Mouse (Mus musculus): ENCODE measurements around the gene Ndufab1. TPM values are rescaled to one million over a fixed set of nuclear protein-coding genes. Genes with fewer than 3 reads are reported as not detected.

Gene Ndufab1
- total RNA-seq, 2 experiments from 2014 or later, result 367 to 408 TPM

GRCm38 (mm10) chr7:122074374-122074773 lies 27.3 kb downstream of the Ndufab1 start:
- no peak for DNase-seq (ENCODE audit: low spot score in 2 of 2)

DNA sequence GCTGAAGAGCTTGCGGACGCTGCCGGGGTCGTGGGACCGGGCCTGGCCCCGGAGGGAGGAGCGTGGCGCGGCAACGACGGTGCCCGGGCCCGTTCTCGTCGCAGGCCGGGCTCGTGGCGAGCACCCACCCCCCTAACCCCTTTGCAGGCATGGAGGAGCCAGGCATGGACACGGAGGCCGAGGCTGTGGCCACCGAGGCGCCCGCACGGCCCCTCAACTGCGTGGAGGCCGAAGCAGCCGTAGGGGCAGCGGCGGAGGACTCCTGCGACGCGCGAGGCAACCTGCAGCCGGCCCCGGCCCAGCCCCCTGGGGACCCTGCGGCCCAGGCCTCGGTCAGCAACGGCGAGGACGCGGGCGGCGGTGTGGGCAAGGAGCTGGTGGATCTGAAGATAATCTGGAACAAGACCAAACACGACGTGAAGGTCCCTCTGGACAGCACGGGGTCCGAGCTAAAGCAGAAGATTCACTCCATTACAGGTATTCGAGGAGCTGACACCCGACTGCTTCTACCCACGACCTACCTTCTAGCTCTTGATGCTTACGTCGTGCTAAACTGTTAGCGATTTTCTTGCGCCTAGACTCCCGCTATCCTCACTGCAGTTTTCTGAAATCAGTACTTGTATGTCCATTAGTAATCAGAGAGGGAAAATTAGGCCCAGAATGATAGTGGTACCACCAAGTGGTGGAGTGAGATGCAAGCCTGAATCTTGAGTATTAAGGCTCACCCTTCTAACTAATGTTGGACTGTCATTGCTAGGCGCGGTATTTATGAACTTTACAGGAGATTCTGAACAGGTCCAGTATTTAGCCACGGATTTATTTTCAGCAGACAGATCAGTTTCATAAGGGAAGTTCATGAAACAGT lies 33.9 kb downstream of the Ndufab1 start:
- no peak for DNase-seq (ENCODE audit: low spot score in 2 of 2)

DNA sequence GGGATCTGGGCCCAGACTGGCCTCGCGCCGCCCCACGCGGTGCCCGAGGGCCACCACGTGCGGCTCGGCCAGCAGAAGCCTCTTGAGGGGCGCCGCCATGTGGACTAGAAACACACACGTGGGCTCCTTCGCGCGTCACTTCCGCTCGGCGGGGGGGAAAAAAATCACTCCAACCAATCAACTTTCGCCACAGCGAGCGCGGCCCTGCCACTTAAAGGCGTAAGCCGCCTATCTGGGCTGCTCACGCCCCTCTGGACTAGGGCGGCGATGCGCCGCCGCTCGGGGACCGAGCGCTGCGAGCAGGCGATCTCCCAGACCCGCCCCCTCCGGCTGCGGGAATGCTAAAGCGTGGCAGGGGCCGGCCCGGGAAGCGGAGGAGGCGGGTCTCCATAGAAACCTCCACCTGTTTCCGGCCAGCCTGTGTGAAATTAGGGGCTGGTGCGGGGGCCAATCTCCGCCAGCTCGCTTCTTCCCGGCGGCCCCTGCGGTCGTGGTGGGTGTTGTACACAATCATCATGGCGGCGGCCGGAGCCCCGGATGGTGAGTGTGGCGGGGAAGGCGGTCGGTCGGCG lies 34.7 kb downstream of the Ndufab1 start, which contains the start of the genes Ubfd1 and Ears2:
Ubfd1 (plus strand) TSS at position 231 of the 572 bp plus-strand sequence.
Ears2 (minus strand) TSS at position 319 of the 572 bp plus-strand sequence.
- DNase-seq (ENCODE audit: low spot score in 2 of 2), result peak; percentile 85 to 90

DNA sequence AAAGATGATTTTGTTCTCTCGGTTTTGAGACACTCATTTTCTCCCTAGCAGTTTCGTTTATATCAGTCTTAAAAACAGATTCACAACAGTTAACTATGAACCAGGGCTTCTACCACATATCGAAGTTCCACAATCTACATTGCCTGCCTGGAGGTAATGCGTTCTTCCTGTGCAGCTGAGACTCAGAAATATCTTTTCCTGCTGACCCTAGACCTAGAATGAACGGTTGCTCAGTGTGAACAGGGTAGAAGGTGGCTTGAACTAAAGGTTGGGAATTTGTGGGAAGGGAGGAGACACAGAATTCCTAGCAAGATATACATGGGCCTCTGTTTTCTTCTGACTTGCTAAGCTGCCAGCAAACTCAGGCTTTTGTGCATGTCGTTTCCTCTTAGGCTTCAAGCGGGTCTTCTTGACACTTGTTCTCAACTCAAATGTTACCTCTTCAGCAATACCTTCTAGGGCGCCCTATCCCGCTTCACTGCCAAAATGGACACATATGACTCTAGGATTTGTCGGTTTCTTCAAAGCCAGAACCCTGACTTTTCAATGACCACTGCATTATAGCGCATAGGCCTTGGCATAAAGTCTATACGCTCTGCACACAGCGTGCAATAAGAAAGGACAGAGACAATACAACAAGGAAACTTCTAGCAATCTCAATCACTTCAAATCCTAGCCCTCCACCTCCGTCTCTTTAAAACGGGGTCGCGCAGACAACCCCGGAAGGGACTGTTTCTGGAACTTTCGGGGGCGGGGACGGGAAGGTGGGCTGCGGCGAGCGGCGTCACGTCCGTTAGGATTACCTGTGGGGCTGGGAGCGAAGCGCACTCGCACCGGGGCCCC lies 35.4 kb downstream of the Ndufab1 start:
- DNase-seq (ENCODE audit: low spot score in 2 of 2), result no peak

DNA sequence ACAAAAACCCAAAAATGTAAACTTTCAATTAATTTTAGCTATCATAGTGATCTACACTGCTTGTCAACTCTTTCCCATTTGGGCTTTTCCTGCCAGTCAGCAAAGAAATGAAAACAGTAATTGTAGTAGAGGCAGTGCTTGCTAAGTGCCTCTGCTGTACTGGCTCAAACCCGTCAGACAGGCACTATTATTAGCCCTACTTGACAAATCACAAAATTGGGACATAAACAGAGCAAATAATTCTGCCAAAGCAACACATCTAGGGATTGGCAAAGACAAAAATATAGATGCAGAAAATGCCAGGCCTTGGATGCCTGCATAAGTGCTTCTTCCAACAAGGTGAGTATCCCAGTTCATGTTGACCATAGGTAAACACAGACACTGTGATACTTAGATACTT lies 36.0 kb downstream of the Ndufab1 start:
- DNase-seq (ENCODE audit: low spot score in 2 of 2), result no peak

- DNase-seq (ENCODE audit: low spot score in 2 of 2), result no peak
These were observed 45.1 kb downstream of the Ndufab1 start for GRCm38 (mm10) chr7:122056633-122057032.

- DNase-seq (ENCODE audit: low spot score in 2 of 2), result no peak
These were observed 50.9 kb downstream of the Ndufab1 start for GRCm38 (mm10) chr7:122050834-122051233.

- no peak for DNase-seq (ENCODE audit: low spot score in 2 of 2)
These were observed 53.5 kb downstream of the Ndufab1 start for GRCm38 (mm10) chr7:122048191-122048590.

GRCm38 (mm10) chr7:122046813-122047212 lies 54.9 kb downstream of the Ndufab1 start:
- DNase-seq (ENCODE audit: low spot score in 2 of 2), result no peak

GRCm38 (mm10) chr7:122045711-122046110 lies 56.0 kb downstream of the Ndufab1 start:
- DNase-seq (ENCODE audit: low spot score in 2 of 2), result no peak

GRCm38 (mm10) chr7:122045181-122045634 lies 56.5 kb downstream of the Ndufab1 start:
- DNase-seq (ENCODE audit: low spot score in 2 of 2), result no peak

- no peak for DNase-seq (ENCODE audit: low spot score in 2 of 2)
These were observed 57.6 kb downstream of the Ndufab1 start for GRCm38 (mm10) chr7:122044106-122044505.

Other genes starting within 250 kb of the Ndufab1 start
- gene Scnn1b, start 236.8 kb downstream of the Ndufab1 start, total RNA-seq (2021), result 1 to 10 TPM in 1 of 2 experiments, under 1 TPM in 1; 0.96 to 9.5 TPM
- 10 to 100 TPM; 31.1 to 32.6 TPM for gene Cog7, start 120.2 kb downstream of the Ndufab1 start, total RNA-seq (2021)
- 10 to 100 TPM; 34.2 to 43.2 TPM for gene Gga2, start 80.7 kb downstream of the Ndufab1 start, total RNA-seq (2021)
- 10 to 100 TPM; 51.0 to 53.7 TPM for gene Ubfd1, start 34.7 kb downstream of the Ndufab1 start, total RNA-seq (2021)
- 10 to 100 TPM; 20.5 to 20.8 TPM for gene Ears2, start 34.6 kb downstream of the Ndufab1 start, total RNA-seq (2021)
- gene Palb2, start 31.1 kb upstream of the Ndufab1 start, total RNA-seq (2021), result 1 to 10 TPM; 7.1 to 8.1 TPM
- 10 to 100 TPM; 70.7 to 72.0 TPM for gene Dctn5, start 31.2 kb upstream of the Ndufab1 start, total RNA-seq (2021)
- gene Plk1, start 57.6 kb upstream of the Ndufab1 start, total RNA-seq (2021), result 10 to 100 TPM; 25.3 to 27.3 TPM
- under 1 TPM in 1 of 2 experiments, not detected in 1; 0.22 TPM for gene Ern2, start 84.3 kb upstream of the Ndufab1 start, total RNA-seq (2021)
- gene Chp2, start 117.6 kb upstream of the Ndufab1 start, total RNA-seq (2021), result 1 to 10 TPM; 2.5 to 4.9 TPM
- gene Prkcb, start 186.9 kb upstream of the Ndufab1 start, total RNA-seq (2021), result 10 to 100 TPM; 20.8 to 22.0 TPM

Measured in adrenal gland, postnatal 4 days (tissue).